Mouse (Mus musculus) embryonic stem cell, embryonic (primary cell): ENCODE measurements around the gene Olfr26.
"Not testable (repeated sequence)": the region's sequence is repeated elsewhere in the genome, so short reads cannot be mapped to it uniquely, and the experiment has no call there.

Source experiments
- CTCF ChIA-PET, 4 experiments: fragments of 300-600 bp in 2 of 4; fragments of 350-600 bp in 2 of 4; sonication (Branson Sonifier 250); formaldehyde crosslinking; loops; one replicate each; lab custom pipeline; 2022; ENCODE audit warnings: inconsistent platforms in 2 of 4; lab: Charles Lee
- POLR2A ChIA-PET, 4 experiments: fragments of 300-600 bp in 2 of 4; fragments of 350-600 bp in 2 of 4; sonication (Branson Sonifier 250); formaldehyde crosslinking; loops; one replicate each; lab custom pipeline; 2022; ENCODE audit warnings: antibody characterized with exemption in 4 of 4, inconsistent platforms in 1 of 4; lab: Charles Lee

The Olfr26 gene

GRCm38 (mm10) chr9:38854760-38855159, at the start of gene Olfr26:
Gene Olfr26 (plus strand): TSS chr9:38855060.
- CTCF ChIA-PET = no interaction called here
- POLR2A ChIA-PET = no interaction called here

- ChIA-PET POLR2A (no interaction called here), CTCF (no interaction called here)
Measured at GRCm38 (mm10) chr9:38805696-38806095, 49.2 kb upstream of the Olfr26 start.

GRCm38 (mm10) chr9:38814314-38814713, 40.5 kb upstream of the Olfr26 start, which contains the start of gene Olfr922:
Gene Olfr922 (plus strand): TSS chr9:38814614.
- POLR2A ChIA-PET = no interaction called here
- CTCF ChIA-PET = no interaction called here

- POLR2A ChIA-PET = no interaction called here
- CTCF ChIA-PET = no interaction called here
Measured at GRCm38 (mm10) chr9:38815458-38815986, 39.3 kb upstream of the Olfr26 start.

GRCm38 (mm10) chr9:38826245-38826644, 28.6 kb upstream of the Olfr26 start, which contains the start of gene Olfr923:
Gene Olfr923 (plus strand): TSS chr9:38826545.
- ChIA-PET POLR2A (no interaction called here), CTCF (no interaction called here)

- POLR2A ChIA-PET = no interaction called here
- CTCF ChIA-PET = no interaction called here
Measured at GRCm38 (mm10) chr9:38833027-38833426, 21.8 kb upstream of the Olfr26 start.

GRCm38 (mm10) chr9:38844149-38844548, 10.7 kb upstream of the Olfr26 start, which contains the start of gene Olfr924:
Gene Olfr924 (plus strand): TSS chr9:38844449.
- POLR2A ChIA-PET = no interaction called here
- CTCF ChIA-PET = no interaction called here

GRCm38 (mm10) chr9:38874880-38875279, 20.0 kb downstream of the Olfr26 start:
- CTCF ChIA-PET, POLR2A ChIA-PET: not testable (repeated sequence)

- POLR2A ChIA-PET = no interaction called here
- CTCF ChIA-PET = no interaction called here
Measured at GRCm38 (mm10) chr9:38876826-38877225, 22.0 kb downstream of the Olfr26 start, which contains the start of gene Olfr926. Gene Olfr926 (plus strand): TSS chr9:38877126.
